Mouse (Mus musculus) MEL (cell line): ENCODE data around the gene Fbxw11. TPM values are rescaled to one million over a fixed set of nuclear protein-coding genes. Genes with fewer than 3 reads are reported as not detected.

ENCODE experiments used
- DNase-seq: peaks from one replicate; pipeline ENCODE4 v3.0.0; 2011; ENCODE audit warnings: low read depth, low spot score
- H3K27ac ChIP-seq: 2 replicates; pipeline ENCODE4 v1.5.1; 2012; ENCODE audit warnings: low read depth, mild to moderate bottlenecking, control low read depth, low read length, moderate library complexity; ENCODE audit not compliant: control insufficient read depth
- H3K27me3 ChIP-seq, 2 experiments: fragments of 150-350 bp in 1 of 2; sonication (generic) in 1 of 2; 2 replicates each; pipeline ENCODE4 v1.6.1; 2012; ENCODE audit warnings: low read length in 2 of 2, mild to moderate bottlenecking in 2 of 2, improper control_type of control experiment in 1 of 2, moderate library complexity in 1 of 2; ENCODE audit not compliant: insufficient read depth in 2 of 2, control insufficient read depth in 1 of 2
- H3K36me3 ChIP-seq, 2 experiments: 2 replicates each; pipeline ENCODE4 v1.6.1; 2012 to 2014; ENCODE audit warnings: low read length in 2 of 2, improper control_type of control experiment in 1 of 2, inconsistent platforms in 1 of 2, mild to moderate bottlenecking in 1 of 2; ENCODE audit not compliant: insufficient read depth in 2 of 2, control insufficient read depth in 1 of 2
- H3K4me1 ChIP-seq, 2 experiments: fragments of 150-350 bp in 1 of 2; sonication (generic) in 1 of 2; 2 replicates each; pipeline ENCODE4 v1.6.1; 2012; ENCODE audit warnings: low read length in 2 of 2, improper control_type of control experiment in 1 of 2, mild to moderate bottlenecking in 1 of 2; ENCODE audit not compliant: insufficient read depth in 2 of 2, control insufficient read depth in 1 of 2
- H3K4me3 ChIP-seq, 2 experiments: fragments of 150-350 bp in 1 of 2; sonication (generic) in 1 of 2; 2 replicates each; pipeline ENCODE4 v1.5.1; 2012; ENCODE audit warnings: low read depth in 2 of 2, low read length in 2 of 2, mild to moderate bottlenecking in 2 of 2, moderate library complexity in 2 of 2, control low read depth in 1 of 2, improper control_type of control experiment in 1 of 2; ENCODE audit not compliant: control insufficient read depth in 1 of 2, insufficient read depth in 1 of 2
- H3K79me2 ChIP-seq: 2 replicates; pipeline ENCODE4 v1.6.1; 2012; ENCODE audit warnings: mild to moderate bottlenecking, low read length, moderate library complexity; ENCODE audit not compliant: control insufficient read depth, poor library complexity, insufficient read depth
- H3K9ac ChIP-seq: 2 replicates; pipeline ENCODE4 v1.6.1; 2012; ENCODE audit warnings: low read depth, mild to moderate bottlenecking, control low read depth, low read length, moderate library complexity; ENCODE audit not compliant: control insufficient read depth, poor library complexity, severe bottlenecking
- H3K9me3 ChIP-seq: fragments of 150-350 bp; sonication (generic); replicated peaks from 2 replicates; pipeline ENCODE4 v1.6.1; 2012; ENCODE audit warnings: mild to moderate bottlenecking, low read length, improper control_type of control experiment, moderate library complexity; ENCODE audit not compliant: insufficient read depth
- BHLHE40 ChIP-seq: IDR thresholded peaks from 2 replicates; pipeline ENCODE4 v1.6.1; 2012; ENCODE audit warnings: low read depth, mild to moderate bottlenecking, inconsistent platforms, low read length, improper control_type of control experiment, borderline replicate concordance
- CHD1 ChIP-seq: IDR thresholded peaks from 2 replicates; pipeline ENCODE4 v1.6.1; 2012; ENCODE audit warnings: low read depth, mild to moderate bottlenecking, inconsistent platforms, low read length, improper control_type of control experiment
- CTCF ChIP-seq, 3 experiments: IDR thresholded peaks in 2 of 3; conservative IDR thresholded peaks in 1 of 3; 2 replicates each; pipeline ENCODE4 v1.5.1; 2011 to 2012; ENCODE audit warnings: low read length in 3 of 3, low read depth in 2 of 3, mild to moderate bottlenecking in 2 of 3, improper control_type of control experiment in 1 of 3, inconsistent platforms in 1 of 3, mixed read lengths in 1 of 3, moderate library complexity in 1 of 3; ENCODE audit not compliant: control insufficient read depth in 1 of 3, insufficient read depth in 1 of 3, poor library complexity in 1 of 3, severe bottlenecking in 1 of 3
- E2F4 ChIP-seq: IDR thresholded peaks from 2 replicates; pipeline ENCODE4 v1.6.1; 2011; ENCODE audit warnings: low read depth, low read length, improper control_type of control experiment, borderline replicate concordance
- EP300 ChIP-seq, 2 experiments: IDR thresholded peaks; 2 replicates each; pipeline ENCODE4 v1.6.1; 2011; ENCODE audit warnings: improper control_type of control experiment in 2 of 2, low read length in 2 of 2, low read depth in 1 of 2, mild to moderate bottlenecking in 1 of 2
- ETS1 ChIP-seq: IDR thresholded peaks from 2 replicates; pipeline ENCODE4 v1.6.1; 2012; ENCODE audit warnings: low read depth, mild to moderate bottlenecking, inconsistent platforms, low read length, improper control_type of control experiment, moderate library complexity
- GATA1 ChIP-seq: IDR thresholded peaks from 2 replicates; pipeline ENCODE4 v1.6.1; 2011; ENCODE audit warnings: low read depth, low read length, improper control_type of control experiment
- JUND ChIP-seq: IDR thresholded peaks from 2 replicates; pipeline ENCODE4 v1.6.1; 2011; ENCODE audit warnings: low read depth, mild to moderate bottlenecking, improper control_type of control experiment, low read length
- MAX ChIP-seq: IDR thresholded peaks from 2 replicates; pipeline ENCODE4 v1.6.1; 2011; ENCODE audit warnings: low read length, improper control_type of control experiment
- MAZ ChIP-seq: IDR thresholded peaks from 2 replicates; pipeline ENCODE4 v1.6.1; 2012; ENCODE audit warnings: low read depth, mild to moderate bottlenecking, inconsistent platforms, low read length, improper control_type of control experiment
- MEF2A ChIP-seq: IDR thresholded peaks from 2 replicates; pipeline ENCODE4 v1.6.1; 2014; ENCODE audit warnings: low read depth, mild to moderate bottlenecking, inconsistent platforms, low read length, improper control_type of control experiment; ENCODE audit not compliant: poor library complexity, insufficient replicate concordance, severe bottlenecking; ENCODE audit errors: extremely low read depth
- MYB ChIP-seq: IDR thresholded peaks from 2 replicates; pipeline ENCODE4 v1.6.1; 2011; ENCODE audit warnings: mild to moderate bottlenecking, low read depth, low read length, improper control_type of control experiment
- MYC ChIP-seq: IDR thresholded peaks from 2 replicates; pipeline ENCODE4 v1.6.1; 2011; ENCODE audit warnings: low read depth, mild to moderate bottlenecking, low read length, improper control_type of control experiment, moderate library complexity
- NRF1 ChIP-seq: IDR thresholded peaks from 2 replicates; pipeline ENCODE4 v1.6.1; 2014; ENCODE audit warnings: low read depth, mild to moderate bottlenecking, inconsistent platforms, low read length, improper control_type of control experiment, moderate library complexity; ENCODE audit not compliant: poor library complexity, insufficient read depth, severe bottlenecking
- POLR2AphosphoS2 ChIP-seq: IDR thresholded peaks from 2 replicates; pipeline ENCODE4 v1.6.1; 2011; ENCODE audit warnings: low read length, improper control_type of control experiment
- POLR2AphosphoS5 ChIP-seq: IDR thresholded peaks from 2 replicates; pipeline ENCODE4 v1.6.1; 2012; ENCODE audit warnings: low read depth, borderline replicate concordance, mild to moderate bottlenecking, inconsistent platforms, low read length, moderate library complexity, mixed read lengths
- RAD21 ChIP-seq: IDR thresholded peaks from 2 replicates; pipeline ENCODE4 v1.6.1; 2011; ENCODE audit warnings: mild to moderate bottlenecking, low read depth, low read length, improper control_type of control experiment
- RCOR1 ChIP-seq: IDR thresholded peaks from 2 replicates; pipeline ENCODE4 v1.6.1; 2012; ENCODE audit warnings: low read depth, mild to moderate bottlenecking, inconsistent platforms, low read length, improper control_type of control experiment
- SMC3 ChIP-seq: IDR thresholded peaks from 2 replicates; pipeline ENCODE4 v1.6.1; 2011; ENCODE audit warnings: low read depth, low read length, improper control_type of control experiment
- TAL1 ChIP-seq: IDR thresholded peaks from 2 replicates; pipeline ENCODE4 v1.6.1; 2012; ENCODE audit warnings: mild to moderate bottlenecking, inconsistent platforms, low read length, moderate library complexity, mixed read lengths
- UBTF ChIP-seq: IDR thresholded peaks from 2 replicates; pipeline ENCODE4 v1.6.1; 2012; ENCODE audit warnings: low read depth, mild to moderate bottlenecking, inconsistent platforms, low read length, improper control_type of control experiment, moderate library complexity, borderline replicate concordance; ENCODE audit not compliant: insufficient read depth
- ZC3H11A ChIP-seq: IDR thresholded peaks from 2 replicates; pipeline ENCODE4 v1.6.1; 2012; ENCODE audit warnings: low read depth, mild to moderate bottlenecking, inconsistent platforms, low read length, improper control_type of control experiment
- ZNF384 ChIP-seq: IDR thresholded peaks from 2 replicates; pipeline ENCODE4 v1.6.1; 2012; ENCODE audit warnings: low read depth, mild to moderate bottlenecking, inconsistent platforms, low read length, improper control_type of control experiment
- polyA plus RNA-seq, 2 experiments: library from polyadenylated mRNA; stranded (reverse) in 1 of 2; unstranded in 1 of 2; fragments of >175 nt in 1 of 2; fragments of >200 nt in 1 of 2; gene quantifications; 2 replicates each; pipeline versions ENCODE4 v1.2.1 to v1.2.4; 2012; ENCODE audit warnings: low replicate concordance in 2 of 2, low read depth in 1 of 2; ENCODE audit not compliant: insufficient read length in 2 of 2, insufficient read depth in 1 of 2, missing spikeins in 1 of 2
- total RNA-seq: library from RNA; depleted of rRNA; stranded (reverse); fragments of 300-350 nt; gene quantifications from 2 replicates; pipeline ENCODE4 v1.2.3, GENCODE M21; 2012

The Fbxw11 gene
- total and polyA plus RNA-seq, 3 experiments: 35.4 to 98.5 (median 53.5) TPM

DNA sequence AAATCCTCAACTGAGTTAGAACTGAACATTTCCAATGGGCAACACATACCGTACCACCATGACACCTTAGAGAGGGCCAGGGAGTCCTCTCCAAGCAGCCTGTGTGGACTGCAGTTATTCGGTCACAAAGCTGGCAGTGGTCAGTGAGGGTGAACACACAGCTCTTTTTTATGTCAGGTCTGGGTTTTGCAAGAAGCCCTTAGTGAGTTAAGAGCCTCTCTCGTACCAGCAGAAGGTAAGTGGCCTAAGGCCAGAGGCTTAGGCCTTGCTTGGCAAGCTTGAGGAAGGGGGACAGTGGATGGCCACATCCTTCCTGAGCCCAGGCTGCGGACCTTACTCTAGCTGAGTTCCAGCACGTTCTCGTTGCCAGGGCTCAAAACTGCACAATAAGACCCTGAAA lies 42.2 kb upstream of the Fbxw11 start:
- H3K27me3 ChIP-seq: no peaks in the 10 kb centered on the region
- H3K36me3 ChIP-seq: no peaks in the 10 kb centered on the region
- no peaks in the 10 kb centered on the region for H3K79me2 ChIP-seq
- TF ChIP-seq RCOR1 (no peak), BHLHE40 (no peak), ETS1 (no peak), POLR2AphosphoS5 (no peak), EP300 (IDR thresholded peaks at IDR 0.05; ENCODE audit: low read depth in 1 of 2, low read length in 2 of 2) (no peak), CTCF (IDR thresholded peaks at IDR 0.05 in 2 of 3, conservative IDR thresholded peaks at IDR 0.05 in 1 of 3; ENCODE audit: control insufficient read depth in 1 of 3, insufficient read depth in 1 of 3, low read depth in 2 of 3, low read length in 3 of 3, poor library complexity in 1 of 3, severe bottlenecking in 1 of 3) (no peak), SMC3 (no peak), MEF2A (no peak), RAD21 (no peak), TAL1 (no peak), E2F4 (no peak), MYB (no peak), MYC (no peak), MAZ (no peak), POLR2AphosphoS2 (no peak)
- DNase-seq: no peak
- no peaks in the 10 kb centered on the region for H3K4me1 ChIP-seq
- H3K9me3 ChIP-seq: no peaks in the 10 kb centered on the region
- H3K9ac ChIP-seq: no peak overlapping the region
- no peak overlapping the region for H3K27ac ChIP-seq
- H3K4me3 ChIP-seq: no peak overlapping the region

DNA sequence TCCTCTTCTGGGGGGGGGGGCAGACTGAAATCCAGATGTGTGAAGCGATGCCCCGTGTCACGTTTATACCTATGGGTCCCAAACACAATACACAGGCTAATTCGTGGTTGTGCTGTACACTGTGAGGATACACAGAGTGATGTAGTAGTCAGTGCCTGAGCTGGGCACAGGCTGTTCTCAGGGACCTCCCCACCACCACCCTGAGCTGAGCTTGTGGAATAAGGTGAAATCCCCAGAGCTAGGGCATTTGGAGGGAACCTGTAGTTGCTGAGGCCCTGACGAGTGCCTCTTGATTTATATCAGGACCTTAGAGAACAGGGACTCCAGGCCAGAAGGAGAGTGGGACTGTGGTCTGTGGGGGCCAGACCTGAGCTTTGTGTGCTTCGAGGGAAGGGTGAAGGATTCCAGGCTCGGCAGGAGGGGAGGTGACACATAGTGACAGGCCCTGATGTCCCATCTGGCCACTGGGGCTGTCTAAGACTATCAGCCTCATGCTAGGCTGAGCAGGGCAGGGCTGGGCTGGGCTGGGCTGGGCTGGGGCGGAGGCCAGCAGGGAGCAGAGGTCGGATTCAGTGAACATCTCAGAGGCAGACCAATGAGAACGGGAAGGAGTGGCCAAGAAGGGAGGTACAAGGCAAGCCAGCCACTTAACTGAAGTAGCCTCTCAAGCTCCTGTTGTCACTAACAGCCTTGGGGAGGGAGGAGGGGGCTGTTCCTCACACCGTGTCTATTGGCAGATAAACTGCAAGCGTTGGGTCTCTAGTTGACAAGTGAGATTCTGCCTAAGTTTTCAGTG lies 40.8 kb upstream of the Fbxw11 start:
- DNase-seq: no peak
- H3K4me1 ChIP-seq: no peaks in the 10 kb centered on the region
- no peaks in the 10 kb centered on the region for H3K9me3 ChIP-seq
- no peak overlapping the region for H3K4me3 ChIP-seq
- TF ChIP-seq UBTF: no peak
- no peak for TF ChIP-seq GATA1
- TF ChIP-seq MAZ: no peak
- no peak for TF ChIP-seq ZNF384
- no peak for TF ChIP-seq E2F4
- no peak for TF ChIP-seq ETS1
- TF ChIP-seq CTCF (IDR thresholded peaks at IDR 0.05 in 2 of 3, conservative IDR thresholded peaks at IDR 0.05 in 1 of 3; ENCODE audit: control insufficient read depth in 1 of 3, insufficient read depth in 1 of 3, low read depth in 2 of 3, low read length in 3 of 3, poor library complexity in 1 of 3, severe bottlenecking in 1 of 3): no peak
- TF ChIP-seq SMC3: no peak
- TF ChIP-seq MAX: no peak
- TF ChIP-seq RAD21: no peak
- no peak for TF ChIP-seq JUND
- no peak for TF ChIP-seq NRF1
- TF ChIP-seq CHD1: no peak
- TF ChIP-seq MYB: no peak
- no peak for TF ChIP-seq POLR2AphosphoS2
- TF ChIP-seq ZC3H11A: no peak
- H3K79me2 ChIP-seq: no peaks in the 10 kb centered on the region
- H3K27ac ChIP-seq: no peak overlapping the region
- H3K9ac ChIP-seq: no peak overlapping the region
- H3K27me3 ChIP-seq: no peaks in the 10 kb centered on the region
- H3K36me3 ChIP-seq: no peaks in the 10 kb centered on the region
